Mouse (Mus musculus): ENCODE measurements at regions not wholly inside any gene's neighbourhood (a gene's known extent, or its start where the extent isn't known, plus 50 kb on each side); places are given as distances from the start of the nearest gene placed in this dataset.

GRCm38 (mm10) chr6:11109773-11110172, 797.5 kb downstream of the Ndufa4 start:
- ATAC-seq (ENCODE audit: low FRiP score, low TSS enrichment) (no peak), DNase-seq (no peak)
- H3K4me3 ChIP-seq (replicated peaks; ENCODE audit: low read depth, low read length), result no peak overlapping the region
- H3K27ac ChIP-seq (replicated peaks; ENCODE audit: low read depth, low read length), result no peak overlapping the region
- H3K9ac ChIP-seq (replicated peaks; ENCODE audit: low read length), result no peak overlapping the region
- no peaks in the 10 kb centered on the region for H3K36me3 ChIP-seq (ENCODE audit: control insufficient read depth, insufficient read depth, low read length)
- no peaks in the 10 kb centered on the region for H3K4me1 ChIP-seq (ENCODE audit: control insufficient read depth, insufficient read depth, low read length)
- no peak overlapping the region for H3K4me2 ChIP-seq (ENCODE audit: low read length)
- no peaks in the 10 kb centered on the region for H3K9me3 ChIP-seq (ENCODE audit: control insufficient read depth, low read length)
- no peaks in the 10 kb centered on the region for H3K27me3 ChIP-seq (ENCODE audit: control insufficient read depth, insufficient read depth, low read length)

- Histone ChIP-seq H3K4me1 (ENCODE audit: control insufficient read depth, insufficient read depth, low read length) (no peaks in the 10 kb centered on the region), H3K4me2 (ENCODE audit: low read length) (no peak overlapping the region), H3K27ac (replicated peaks; ENCODE audit: low read depth, low read length) (no peak overlapping the region), H3K9me3 (ENCODE audit: control insufficient read depth, low read length) (no peaks in the 10 kb centered on the region), H3K9ac (replicated peaks; ENCODE audit: low read length) (no peak overlapping the region), H3K27me3 (ENCODE audit: control insufficient read depth, insufficient read depth, low read length) (no peaks in the 10 kb centered on the region), H3K4me3 (replicated peaks; ENCODE audit: low read depth, low read length) (no peak overlapping the region), H3K36me3 (ENCODE audit: control insufficient read depth, insufficient read depth, low read length) (no peaks in the 10 kb centered on the region)
- no peak; the same call in 1 of the 2 replicates for ATAC-seq (ENCODE audit: low FRiP score, low TSS enrichment)
- WGBS, result 64% methylated on average over 7 of the region's 7 CpGs
- no peak for DNase-seq
Measured at GRCm38 (mm10) chr6:11108346-11108966, 798.8 kb downstream of the Ndufa4 start.

- 72% methylated on average over 3 of the region's 3 CpGs for WGBS
- no peaks in the 10 kb centered on the region for H3K9me3 ChIP-seq (ENCODE audit: control insufficient read depth, low read length)
- H3K27ac ChIP-seq (replicated peaks; ENCODE audit: low read depth, low read length), result no peak overlapping the region
- ATAC-seq (ENCODE audit: low FRiP score, low TSS enrichment) (no peak), DNase-seq (peak; percentile 6)
- H3K4me2 ChIP-seq (ENCODE audit: low read length), result no peak overlapping the region
- H3K4me1 ChIP-seq (ENCODE audit: control insufficient read depth, insufficient read depth, low read length), result no peaks in the 10 kb centered on the region
- H3K4me3 ChIP-seq (replicated peaks; ENCODE audit: low read depth, low read length), result no peak overlapping the region
- no peaks in the 10 kb centered on the region for H3K36me3 ChIP-seq (ENCODE audit: control insufficient read depth, insufficient read depth, low read length)
- H3K27me3 ChIP-seq (ENCODE audit: control insufficient read depth, insufficient read depth, low read length), result no peaks in the 10 kb centered on the region
- no peak overlapping the region for H3K9ac ChIP-seq (replicated peaks; ENCODE audit: low read length)
Measured at GRCm38 (mm10) chr6:11103415-11103814, 803.9 kb downstream of the Ndufa4 start.

- Histone ChIP-seq H3K4me2 (ENCODE audit: low read length) (0 out of 2 replicates have a peak overlapping the region, but pooled peaks have one; percentile 17), H3K27ac (replicated peaks; ENCODE audit: low read depth, low read length) (peak overlapping the region; percentile 70), H3K27me3 (ENCODE audit: control insufficient read depth, insufficient read depth, low read length) (no peaks in the 10 kb centered on the region), H3K9me3 (ENCODE audit: control insufficient read depth, low read length) (no peaks in the 10 kb centered on the region), H3K36me3 (ENCODE audit: control insufficient read depth, insufficient read depth, low read length) (no peaks in the 10 kb centered on the region), H3K9ac (replicated peaks; ENCODE audit: low read length) (no peak overlapping the region), H3K4me1 (ENCODE audit: control insufficient read depth, insufficient read depth, low read length) (no peaks in the 10 kb centered on the region), H3K4me3 (replicated peaks; ENCODE audit: low read depth, low read length) (no peak overlapping the region)
- WGBS, result 41% methylated on average over 3 of the region's 3 CpGs
- ATAC-seq (ENCODE audit: low FRiP score, low TSS enrichment), result peak; percentile 85
- DNase-seq, result peak; percentile 61
Measured at GRCm38 (mm10) chr6:11060961-11061583, 846.2 kb downstream of the Ndufa4 start.

Measured in midbrain, embryonic 14.5 days (tissue).